Mouse (Mus musculus) adrenal gland, postnatal 4 days (tissue): Measurements from ENCODE around the gene Zbtb2. TPM values are rescaled to one million over a fixed set of nuclear protein-coding genes. Genes with fewer than 3 reads are reported as not detected.
A peak's percentile ranks its signal among the peaks of the same experiment; 100 is the strongest.
"Not testable (repeated sequence)": the region's sequence is repeated elsewhere in the genome, so short reads cannot be mapped to it uniquely, and the experiment has no call there.

Experiments used
- DNase-seq, 2 experiments: peaks; one replicate each; pipeline ENCODE4 v3.0.0; 2021 to 2022; ENCODE audit warnings: low spot score in 2 of 2, mixed read lengths in 2 of 2
- long read RNA-seq, 2 experiments: library from polyadenylated mRNA; stranded (forward); transcript quantifications; one replicate each; pipeline ENCODE4 v2.0.0; 2021
- total RNA-seq, 2 experiments: library from RNA; stranded (reverse); gene quantifications; 2 replicates each; pipeline ENCODE4 v1.2.3; 2021

Zbtb2 gene
- total RNA-seq: 10 to 100 TPM; 11.1 to 13.4 TPM
- long read RNA-seq, experiment 1, full-length matches to known transcripts: 7 of 7 reads
- long read RNA-seq, experiment 1, partial matches to known transcripts: 0 of 7 reads
- long read RNA-seq, experiment 1, other reads (novel, unspliced or antisense): 0 of 7 reads
- long read RNA-seq, experiment 2, full-length matches to known transcripts: 11 of 13 reads
- long read RNA-seq, experiment 2, partial matches to known transcripts: 1 of 13 reads
- long read RNA-seq, experiment 2, other reads (novel, unspliced or antisense): 1 of 13 reads

DNA sequence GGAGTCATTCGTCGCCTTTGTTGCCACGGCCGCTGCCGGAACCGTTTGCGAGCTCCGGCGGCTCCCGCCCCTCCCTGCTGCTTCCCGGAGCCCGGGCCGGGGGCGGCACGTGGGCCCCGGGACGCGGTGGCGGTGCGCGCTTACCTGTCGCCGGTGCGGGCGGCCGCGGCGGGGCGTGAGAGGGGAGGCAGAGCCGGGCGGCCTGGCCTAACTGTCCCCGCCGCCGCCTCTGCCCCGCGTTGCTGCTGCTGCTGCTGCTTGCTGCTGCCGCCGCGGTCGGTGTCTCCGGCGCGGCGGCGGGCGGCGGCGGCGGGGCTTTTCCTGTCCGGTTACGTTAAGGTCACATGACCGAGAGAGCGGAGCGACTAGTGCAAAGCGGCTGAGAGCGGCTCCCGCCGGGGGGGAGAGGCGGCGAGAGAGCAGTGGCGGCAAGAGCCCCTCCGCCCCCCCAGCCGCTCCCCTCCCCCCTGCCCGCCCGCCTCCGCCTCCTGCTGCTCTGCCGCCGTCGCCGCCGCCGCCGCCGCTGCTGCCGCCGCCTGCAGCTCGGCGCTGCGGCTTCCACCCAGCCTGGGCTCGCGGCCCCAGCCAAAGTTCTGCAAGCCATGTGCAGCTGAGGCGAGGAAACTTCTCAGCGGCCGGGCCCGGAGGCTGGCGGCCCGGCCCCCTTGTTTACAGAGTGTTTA lies at the start of gene Zbtb2:
TSS of gene Zbtb2 (minus strand) at position 408 of the 683 bp plus-strand sequence.
- peak in 1 of 2 experiments; percentile 25 for DNase-seq

DNA sequence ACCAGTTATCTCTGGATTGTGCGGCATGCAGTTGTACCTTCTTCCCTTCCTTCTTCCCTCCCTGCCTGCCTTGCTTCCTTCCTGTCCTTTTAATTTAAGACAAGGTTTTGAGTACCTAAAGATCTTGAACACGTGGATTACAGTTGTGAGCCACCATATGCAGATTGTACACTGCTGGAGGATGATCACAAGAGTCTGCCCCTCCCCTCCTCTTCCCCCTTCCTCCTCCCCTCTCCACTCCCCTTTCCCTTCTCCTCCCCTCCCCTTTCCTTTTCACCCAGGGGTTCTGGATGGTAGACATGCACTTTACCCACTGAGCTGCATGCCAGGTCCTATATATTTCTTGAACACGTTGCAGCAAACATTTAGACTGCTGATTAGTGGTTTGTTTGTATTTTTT lies 47.5 kb upstream of the Zbtb2 start:
- DNase-seq: no peak

DNA sequence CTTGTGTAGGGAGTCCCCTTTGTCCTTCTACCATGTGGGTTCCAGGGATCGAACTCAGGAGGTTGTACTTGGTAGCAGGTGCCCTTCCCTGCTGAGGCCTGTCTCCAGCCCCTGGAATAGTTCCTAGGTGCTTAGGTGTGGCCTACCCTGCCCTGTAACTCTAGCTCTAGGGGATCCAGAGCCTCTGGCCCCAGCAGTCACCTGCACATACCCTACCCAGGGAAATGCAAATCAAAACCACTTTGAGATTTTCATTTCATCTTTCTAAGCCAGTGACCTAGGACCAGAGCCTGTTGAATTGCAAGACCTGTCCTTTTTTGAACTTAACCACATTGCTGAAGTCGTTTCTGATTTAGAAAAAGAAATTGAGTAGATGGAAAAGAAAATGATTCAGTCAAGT lies 46.0 kb upstream of the Zbtb2 start:
- DNase-seq: not testable (repeated sequence)

DNA sequence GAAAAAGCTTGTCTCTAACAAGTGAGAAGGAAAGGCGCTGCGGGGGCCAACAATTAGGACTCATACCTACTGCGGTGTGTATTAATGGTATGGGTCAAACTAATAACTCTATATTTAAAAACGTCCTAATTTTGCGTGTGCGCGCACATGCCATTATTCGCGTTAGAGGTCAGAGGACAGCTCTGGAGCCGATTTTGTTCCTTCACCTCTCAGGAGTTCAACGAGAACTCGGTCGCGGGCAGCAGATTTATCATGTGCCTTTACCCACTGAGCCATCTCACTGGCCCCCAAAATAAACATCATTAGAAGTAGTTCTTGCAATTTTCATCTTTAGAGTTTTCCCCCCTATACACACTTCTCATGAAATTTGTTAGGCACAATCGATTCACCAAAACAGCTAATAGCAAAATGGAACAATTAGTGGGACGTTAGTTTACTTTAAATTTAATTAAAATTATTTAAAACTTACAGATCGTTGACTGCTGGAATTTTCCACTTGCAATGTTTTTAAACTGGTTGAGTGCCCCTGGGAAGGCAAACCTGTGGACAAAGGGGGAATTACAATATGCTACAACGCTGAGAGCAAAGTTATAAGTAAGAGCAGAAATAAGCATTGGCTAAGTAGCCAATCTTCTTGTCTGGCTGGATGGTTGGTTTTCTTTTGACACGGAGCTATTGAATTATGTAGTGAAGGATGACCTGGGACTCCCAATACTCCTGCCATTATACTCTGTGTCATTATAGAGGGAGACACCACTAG lies 45.3 kb upstream of the Zbtb2 start:
- DNase-seq: no peak

DNA sequence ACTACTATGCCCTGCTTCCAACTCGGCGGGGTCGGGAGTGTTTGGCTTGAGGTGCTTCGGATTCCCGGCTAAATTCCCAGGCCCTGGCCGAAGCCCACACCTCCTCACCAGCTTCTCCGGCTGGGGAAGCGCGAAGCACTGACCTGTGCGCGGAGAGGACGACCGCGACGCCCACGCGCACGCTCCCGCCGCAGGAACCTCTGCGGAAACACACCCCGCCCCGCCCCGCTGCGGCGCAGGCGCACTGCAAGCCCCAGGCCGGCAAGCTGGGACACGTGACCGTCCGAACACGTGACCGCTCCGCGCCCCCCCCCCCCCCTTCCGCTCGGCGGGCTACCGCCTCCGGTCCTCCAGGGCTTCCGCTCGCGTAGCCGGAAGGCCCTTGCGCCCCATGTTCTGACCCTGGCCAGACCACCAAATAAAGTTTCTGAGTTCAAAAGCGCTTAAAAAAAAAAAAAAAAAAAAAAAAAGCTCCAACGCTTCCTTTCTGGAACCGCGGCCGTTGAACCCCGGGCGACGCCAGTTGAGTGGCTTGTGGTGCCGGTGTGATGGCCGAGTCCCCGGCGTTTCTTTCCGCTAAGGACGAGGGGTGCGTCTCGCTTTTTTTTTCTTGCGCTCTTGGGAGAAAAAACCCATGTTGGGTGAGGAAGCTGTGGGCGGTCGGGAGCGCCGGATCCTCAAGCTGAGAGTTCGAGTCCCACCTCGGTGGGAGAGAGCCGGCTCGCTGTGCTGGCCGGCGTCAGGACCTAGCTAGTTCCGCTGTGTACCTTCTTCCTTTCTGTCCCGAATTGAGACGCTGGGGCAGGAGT lies 44.4 kb upstream of the Zbtb2 start, which contains the start of the genes Rmnd1 and Armt1:
TSS of gene Rmnd1 (minus strand) at position 266 of the 809 bp plus-strand sequence.
TSS of gene Armt1 (plus strand) at position 345 of the 809 bp plus-strand sequence.
- peak; percentile 86 to 88 for DNase-seq

DNA sequence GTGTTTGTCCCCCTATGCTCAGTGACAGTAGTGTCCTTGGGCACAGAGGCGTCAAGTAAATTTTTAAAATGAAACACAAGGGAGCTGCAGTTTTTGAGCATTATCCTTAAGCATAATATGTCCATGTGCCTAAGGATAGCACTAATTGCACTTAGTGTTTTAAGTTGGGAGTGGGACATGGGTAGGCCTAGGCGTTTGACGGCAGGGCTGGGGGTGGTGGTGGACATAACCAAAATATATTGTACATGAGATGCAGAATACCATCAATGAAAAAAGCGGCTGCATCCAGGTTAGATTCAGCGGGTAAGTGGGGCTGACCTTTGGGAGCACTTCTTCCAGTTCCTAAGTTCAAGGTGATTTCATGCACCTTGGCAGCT lies 43.8 kb upstream of the Zbtb2 start:
- DNase-seq: no peak

DNA sequence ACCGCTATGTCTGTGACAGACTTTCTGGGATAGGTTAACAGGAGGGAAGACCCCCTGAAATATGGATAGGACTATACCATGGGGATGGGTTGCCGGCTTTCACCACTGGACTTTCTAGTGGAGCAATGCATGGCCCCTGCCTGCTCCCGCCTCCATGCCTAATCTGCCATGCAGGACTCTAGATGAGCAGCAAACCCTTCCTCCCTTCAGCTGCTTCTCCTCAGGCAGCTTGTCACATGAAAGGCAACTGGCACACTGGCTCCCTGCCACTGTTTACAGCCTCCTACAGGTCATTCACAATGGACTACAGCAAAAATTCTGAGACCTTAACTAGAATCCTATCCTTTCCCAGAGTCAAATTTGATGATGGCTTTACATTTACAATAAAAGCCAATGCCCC lies 42.9 kb upstream of the Zbtb2 start:
- no peak for DNase-seq

DNA sequence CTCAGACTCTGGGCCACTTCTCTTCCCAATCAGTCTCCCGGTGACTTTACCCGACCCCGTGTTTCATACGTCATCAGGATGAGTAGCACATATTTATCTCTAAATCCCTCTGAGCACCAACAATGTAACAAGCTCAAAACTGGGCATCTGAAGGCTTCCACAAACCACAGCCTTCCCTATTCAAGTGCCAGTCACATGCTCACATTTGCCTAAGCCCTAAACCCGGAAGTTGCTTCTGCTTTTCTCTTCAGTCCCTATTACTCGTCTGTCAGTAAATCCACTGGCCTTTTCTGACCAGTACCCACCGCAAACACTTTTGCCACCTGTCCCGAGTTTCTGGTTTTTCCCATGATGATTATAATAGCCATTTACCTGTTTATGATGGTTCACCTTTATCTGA lies 42.5 kb upstream of the Zbtb2 start:
- DNase-seq: no peak

DNA sequence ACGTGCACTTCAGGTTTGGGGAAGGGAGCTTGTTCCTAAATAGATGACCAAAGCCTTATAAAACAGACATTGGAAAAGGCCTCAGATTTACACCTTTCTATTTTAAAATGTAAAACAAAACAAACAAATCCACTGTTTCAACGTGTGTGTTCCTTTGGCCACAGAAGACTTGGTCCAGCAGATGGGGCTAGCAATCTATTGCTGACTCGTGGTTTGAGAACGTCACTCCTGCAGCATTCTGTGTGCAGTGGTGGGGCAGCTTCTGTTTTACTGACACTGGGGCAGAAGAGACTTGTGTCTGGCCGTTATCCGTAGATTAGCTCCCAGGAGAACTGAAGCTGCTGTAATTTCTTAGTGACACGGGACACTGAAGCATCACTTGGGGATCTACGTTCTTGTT lies 37.3 kb upstream of the Zbtb2 start:
- no peak for DNase-seq

DNA sequence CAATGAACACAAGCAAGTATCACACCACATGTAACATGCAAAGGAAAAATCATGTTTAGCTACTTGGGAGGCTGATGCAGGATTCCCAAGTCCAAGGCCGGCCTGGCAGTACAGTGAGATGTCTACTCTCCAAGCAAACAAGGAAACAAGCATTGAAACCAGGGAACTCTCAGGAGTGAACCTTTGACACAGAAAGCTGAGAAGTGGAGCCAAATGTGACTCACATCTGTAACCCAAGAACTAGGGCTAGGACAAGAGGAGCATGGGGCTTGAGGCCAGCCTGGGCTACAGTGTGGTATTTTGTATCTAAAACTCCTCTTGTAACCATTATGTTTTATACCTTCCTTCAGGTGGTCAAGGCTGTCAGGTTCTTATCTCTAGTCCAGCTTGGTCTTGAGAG lies 19.3 kb upstream of the Zbtb2 start:
- no peak for DNase-seq

DNA sequence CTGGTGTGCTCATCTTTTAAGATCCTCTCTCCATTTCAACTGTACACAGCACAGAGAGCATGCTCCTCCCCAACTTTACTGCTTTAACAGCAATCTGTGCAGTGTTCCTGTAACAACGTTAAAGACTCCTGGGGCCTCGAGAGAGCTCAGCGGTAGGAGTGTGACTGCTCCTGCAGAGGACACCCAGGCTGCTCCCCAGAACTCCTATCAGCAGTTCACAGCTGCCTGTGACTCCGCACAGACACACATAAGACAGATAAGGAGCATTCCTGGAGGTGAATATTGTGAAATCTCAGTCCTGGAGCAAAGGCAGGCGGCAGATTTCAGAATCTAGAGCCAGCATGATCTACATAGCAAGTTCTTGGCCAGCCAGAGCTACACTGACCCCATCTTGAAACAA lies 17.6 kb upstream of the Zbtb2 start:
- DNase-seq: no peak

DNA sequence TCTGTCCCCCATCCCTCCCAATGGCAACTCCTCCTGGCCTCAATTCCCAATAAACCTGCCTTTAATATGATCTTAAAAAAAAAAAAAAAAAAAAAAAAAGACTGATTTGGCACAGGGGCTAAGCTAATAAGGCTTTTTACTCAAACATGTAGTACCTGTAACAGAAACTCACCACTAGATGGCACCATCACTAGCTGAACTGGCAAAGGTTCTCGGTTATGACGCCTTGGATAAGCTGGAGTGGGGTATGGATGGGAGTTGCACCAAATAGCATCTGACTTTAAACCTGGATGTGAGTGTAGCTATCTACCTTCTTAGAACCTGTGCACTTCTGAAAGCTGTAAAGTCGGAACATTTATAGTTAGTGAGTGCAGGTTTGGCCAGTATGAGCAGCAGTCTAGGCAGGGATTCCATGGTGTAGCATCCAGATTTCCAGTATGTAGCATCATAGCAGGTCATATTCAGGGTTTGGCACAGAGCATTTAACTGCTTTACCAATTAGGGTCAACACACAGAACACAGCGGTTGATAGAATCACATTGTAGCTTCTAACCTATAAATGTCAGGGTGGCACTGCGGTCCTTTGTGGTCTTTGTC lies 17.1 kb upstream of the Zbtb2 start:
- DNase-seq: no peak

DNA sequence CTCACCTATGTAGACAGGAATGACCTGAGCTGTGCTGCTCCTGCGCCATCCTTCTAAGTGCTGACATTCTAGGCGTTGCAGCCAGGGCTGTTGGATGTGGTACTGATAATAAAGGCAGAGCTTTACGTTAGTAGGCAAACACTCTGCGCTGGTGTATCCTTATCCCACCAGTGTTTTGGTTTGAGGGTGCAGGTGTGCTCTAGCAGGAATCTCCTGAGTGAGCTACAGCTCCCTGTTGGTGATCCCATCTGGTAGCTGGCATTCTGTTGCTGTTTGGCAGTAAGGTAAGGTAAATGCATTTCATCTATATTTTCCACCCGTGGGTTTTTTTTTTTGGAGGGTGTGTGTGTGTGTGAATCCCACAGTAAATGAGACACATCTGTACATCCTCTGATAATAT lies 10.2 kb upstream of the Zbtb2 start:
- no peak for DNase-seq

DNA sequence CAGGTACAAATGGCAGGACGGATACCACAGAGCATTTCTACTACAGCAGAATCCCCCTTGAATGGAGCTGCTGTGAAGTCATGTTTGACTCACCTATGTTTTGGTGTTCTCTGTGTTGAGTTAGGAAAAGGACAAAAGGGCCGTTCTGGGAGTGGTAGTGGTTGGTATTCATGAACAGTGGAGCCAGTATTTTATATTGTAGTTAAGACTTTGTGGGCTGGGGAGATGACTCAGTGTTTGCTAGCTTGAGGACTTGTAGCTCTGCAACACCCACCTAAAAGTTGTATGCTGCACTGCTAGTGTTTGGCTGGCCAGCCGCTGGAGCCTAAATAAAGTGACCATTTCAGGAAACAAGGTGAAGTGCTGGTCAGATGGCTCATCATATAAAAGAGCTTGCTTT lies 7.4 kb upstream of the Zbtb2 start:
- no peak for DNase-seq

DNA sequence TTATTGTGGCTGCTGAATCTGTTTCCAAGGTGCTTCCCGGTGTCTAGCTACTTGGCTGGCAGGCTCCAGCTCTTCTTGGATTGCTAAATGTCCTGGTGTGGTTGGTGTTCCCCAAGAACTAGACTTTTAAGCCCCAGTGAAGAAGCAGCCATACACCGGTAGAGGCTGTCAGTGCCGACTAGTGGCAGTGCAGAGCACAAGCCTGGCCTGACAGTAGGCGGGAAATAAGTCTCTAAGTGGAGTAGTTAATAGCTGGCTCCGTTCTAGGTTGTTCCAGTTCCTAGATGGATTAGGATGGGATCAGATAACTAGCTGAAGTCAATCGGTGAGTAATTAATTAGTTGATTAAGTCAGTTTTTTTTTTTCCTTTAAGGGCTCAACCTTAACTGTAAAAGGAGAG lies 3.9 kb upstream of the Zbtb2 start:
- no peak for DNase-seq

DNA sequence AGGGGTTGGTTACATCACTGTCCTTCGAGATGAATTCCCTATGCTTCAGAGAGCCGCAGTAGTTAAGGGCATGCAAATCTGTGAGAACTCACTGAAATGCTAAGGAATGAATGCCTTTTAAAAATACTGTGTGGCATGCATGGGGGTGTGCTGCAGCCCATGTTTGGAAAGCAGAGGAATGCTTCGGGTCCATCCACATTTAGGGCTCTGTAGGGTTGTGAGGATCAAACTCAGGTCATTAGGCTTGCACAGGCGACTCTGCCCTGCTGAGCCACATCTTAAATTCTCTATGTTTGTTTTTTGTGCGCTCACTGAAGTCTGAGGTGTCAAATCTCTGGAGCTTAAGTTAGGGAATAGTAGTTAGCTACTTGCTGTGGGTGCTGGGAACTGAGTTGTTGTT lies 3.2 kb upstream of the Zbtb2 start:
- no peak for DNase-seq

DNA sequence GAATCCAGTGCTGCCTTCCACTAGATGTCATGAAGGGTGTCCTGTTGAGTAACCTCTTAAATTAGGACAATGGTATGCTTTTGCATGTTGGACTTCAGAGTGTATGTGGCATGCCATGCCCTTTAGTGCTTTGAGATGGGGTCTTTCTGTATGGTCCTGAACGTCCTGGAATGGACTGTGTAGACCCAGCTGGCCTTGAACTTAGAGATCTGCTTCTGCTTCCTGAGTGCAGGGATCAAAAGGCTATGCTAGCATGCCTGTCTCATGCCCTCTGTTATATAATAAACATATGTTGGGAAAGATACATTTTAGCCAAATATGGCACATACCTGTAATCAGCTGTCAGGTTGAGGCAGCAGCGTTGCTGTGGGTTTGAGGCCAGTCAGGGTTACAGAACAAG lies 2.6 kb upstream of the Zbtb2 start:
- DNase-seq: no peak

DNA sequence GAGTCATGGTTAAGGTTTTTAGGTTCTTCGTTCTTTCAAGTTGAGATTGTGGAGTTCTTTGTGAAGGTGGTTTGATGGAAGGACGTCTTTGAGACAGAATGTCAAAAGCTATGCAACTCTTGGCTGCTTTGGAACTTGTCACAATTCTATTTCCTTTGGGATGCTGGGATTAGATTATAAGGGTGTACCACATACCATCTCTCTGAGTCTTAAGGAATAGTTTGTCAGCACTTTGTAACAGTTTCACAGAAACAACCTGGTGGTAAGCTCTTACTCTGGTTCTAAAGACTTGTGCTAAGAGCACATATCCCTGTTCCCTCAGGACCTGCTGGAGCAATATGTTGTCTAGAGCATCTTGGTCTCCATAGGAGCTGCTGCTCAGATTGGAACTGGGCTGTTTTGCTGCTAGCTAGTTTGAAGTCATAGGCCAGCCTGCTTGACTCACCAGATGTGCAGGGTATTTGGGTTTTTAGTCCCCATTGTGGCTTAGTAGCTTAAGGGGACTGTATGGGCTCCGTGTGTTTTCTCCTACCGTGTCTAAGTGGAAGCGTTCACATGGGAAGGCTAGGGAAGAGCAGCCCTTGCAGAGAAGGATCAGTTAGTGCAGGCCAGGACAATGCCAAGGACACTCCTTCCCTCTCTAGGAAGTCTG lies 1.7 kb upstream of the Zbtb2 start:
- DNase-seq: no peak

DNA sequence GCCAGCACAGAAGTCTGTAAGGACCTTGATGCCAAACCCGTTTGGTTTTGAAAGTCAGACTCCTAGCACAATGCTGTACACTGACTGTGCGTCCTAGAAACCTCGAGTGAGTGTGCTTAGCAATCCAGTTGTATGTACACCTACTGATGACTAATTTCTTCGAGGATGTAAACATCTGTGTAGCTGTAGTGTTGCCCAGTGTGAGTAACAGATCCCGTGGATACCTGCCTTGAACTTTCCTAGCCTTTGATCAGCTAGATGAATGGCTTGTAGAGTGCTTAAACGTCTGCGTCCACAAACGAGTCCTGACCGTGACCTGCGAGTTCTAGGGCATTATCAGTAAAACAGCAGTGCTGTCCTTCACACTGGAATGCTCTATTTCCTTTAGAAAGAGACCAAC lies 1.1 kb upstream of the Zbtb2 start:
- no peak for DNase-seq

DNA sequence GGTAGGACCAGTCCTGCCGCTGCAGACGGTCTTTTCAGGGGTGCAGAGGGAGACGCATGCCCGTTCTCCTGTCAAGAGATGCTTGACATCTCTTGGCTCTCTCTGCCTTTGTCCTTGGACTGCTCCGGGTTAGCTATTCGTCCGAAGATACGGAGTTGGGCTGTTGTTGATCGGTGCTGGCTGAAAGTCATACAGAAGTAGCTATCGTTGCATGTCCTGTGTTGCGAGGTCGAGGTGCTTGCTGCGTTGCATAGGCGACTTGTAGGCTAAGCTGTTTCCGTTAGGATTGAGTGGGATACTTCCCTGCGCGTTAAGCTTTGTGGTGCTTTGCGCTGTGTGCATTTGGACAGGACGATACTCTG lies 457 bp upstream of the Zbtb2 start:
- no peak for DNase-seq
